Mouse (Mus musculus): ENCODE data around the gene Atrn. TPM values are rescaled to one million over a fixed set of nuclear protein-coding genes. Genes with fewer than 3 reads are reported as not detected.

Atrn gene
- polyA plus RNA-seq, 1 experiment from 2014 or later, result 5.3 TPM

GRCm38 (mm10) chr2:131066342-131066741, 160.0 kb downstream of the Atrn start:
- TF ChIP-seq EP300 (IDR thresholded peaks at IDR 0.05) (no peak), CTCF (IDR thresholded peaks at IDR 0.05) (no peak)
- no peak overlapping the region for H3K4me2 ChIP-seq (replicated peaks; ENCODE audit: low read depth, low read length)
- no peaks in the 10 kb centered on the region for H3K36me3 ChIP-seq (ENCODE audit: insufficient read depth, low read length)
- DNase-seq (ENCODE audit: low spot score) (no peak), ATAC-seq (no peak)
- H3K9me3 ChIP-seq (ENCODE audit: low read length), result no peaks in the 10 kb centered on the region
- no peak overlapping the region for H3K4me3 ChIP-seq (ENCODE audit: low read depth, low read length)
- no peak overlapping the region for H3K27ac ChIP-seq (ENCODE audit: low read length)
- 0 out of 2 replicates have a peak, but pooled peaks cover 3% of the 10 kb centered on the region for H3K27me3 ChIP-seq (replicated peaks; ENCODE audit: insufficient read depth, low read length)
- H3K9ac ChIP-seq (replicated peaks; ENCODE audit: low read depth), result no peak overlapping the region
- peaks cover 4% of the 10 kb centered on the region; the same call in 1 of the 2 replicates for H3K4me1 ChIP-seq (ENCODE audit: insufficient read depth, low read depth, low read length)
- WGBS, result 55% methylated on average over 9 of the region's 9 CpGs

GRCm38 (mm10) chr2:131067481-131067880, 161.2 kb downstream of the Atrn start:
- Histone ChIP-seq H3K9me3 (ENCODE audit: low read length) (no peaks in the 10 kb centered on the region), H3K36me3 (ENCODE audit: insufficient read depth, low read length) (no peaks in the 10 kb centered on the region), H3K27me3 (replicated peaks; ENCODE audit: insufficient read depth, low read length) (0 out of 2 replicates have a peak, but pooled peaks cover 1% of the 10 kb centered on the region), H3K4me2 (replicated peaks; ENCODE audit: low read depth, low read length) (no peak overlapping the region), H3K4me1 (ENCODE audit: insufficient read depth, low read depth, low read length) (peaks cover 4% of the 10 kb centered on the region; the same call in 1 of the 2 replicates), H3K27ac (ENCODE audit: low read length) (no peak overlapping the region), H3K9ac (replicated peaks; ENCODE audit: low read depth) (no peak overlapping the region), H3K4me3 (ENCODE audit: low read depth, low read length) (no peak overlapping the region)
- TF ChIP-seq CTCF (IDR thresholded peaks at IDR 0.05) (no peak), EP300 (IDR thresholded peaks at IDR 0.05) (no peak)
- WGBS, result 45% methylated on average over 6 of the region's 6 CpGs
- no peak for ATAC-seq
- DNase-seq (ENCODE audit: low spot score), result peak; percentile 30

- no peaks in the 10 kb centered on the region for H3K27me3 ChIP-seq (replicated peaks; ENCODE audit: insufficient read depth, low read length)
Measured at GRCm38 (mm10) chr2:131072536-131072935, 166.2 kb downstream of the Atrn start.

More at GRCm38 (mm10) chr2:131072536-131072935, 166.2 kb downstream of the Atrn start:
- Histone ChIP-seq H3K36me3 (ENCODE audit: insufficient read depth, low read length) (no peaks in the 10 kb centered on the region), H3K4me3 (ENCODE audit: low read depth, low read length) (no peak overlapping the region), H3K27ac (ENCODE audit: low read length) (no peak overlapping the region), H3K4me1 (ENCODE audit: insufficient read depth, low read depth, low read length) (no peaks in the 10 kb centered on the region), H3K4me2 (replicated peaks; ENCODE audit: low read depth, low read length) (no peak overlapping the region), H3K9me3 (ENCODE audit: low read length) (no peaks in the 10 kb centered on the region), H3K9ac (replicated peaks; ENCODE audit: low read depth) (no peak overlapping the region)
- ATAC-seq (no peak), DNase-seq (ENCODE audit: low spot score) (no peak)
- TF ChIP-seq CTCF (IDR thresholded peaks at IDR 0.05) (no peak), EP300 (IDR thresholded peaks at IDR 0.05) (no peak)
- WGBS, result 82% methylated on average over 10 of the region's 10 CpGs

Small RNAs within 50 kb of the gene (microRNA-seq; reads per million reads assigned to microRNA genes)
- gene Mir6973b, result not detected

Other genes starting within 250 kb of the Atrn start
- 82.6 and 90.9 TPM in 2 replicates for gene Ddrgk1, start 241.8 kb upstream of the Atrn start, polyA plus RNA-seq (2015; fragmentation: Nextera tagmentation; extraction: Ambion mirVana)
- gene Itpa, start 238.9 kb upstream of the Atrn start, polyA plus RNA-seq (2015; fragmentation: Nextera tagmentation; extraction: Ambion mirVana), result 50.6 and 51.1 TPM in 2 replicates
- 0.21 and 0.37 TPM in 2 replicates for gene Slc4a11, start 209.0 kb upstream of the Atrn start, polyA plus RNA-seq (2015; fragmentation: Nextera tagmentation; extraction: Ambion mirVana)
- gene 4930402H24Rik, start 89 bp upstream of the Atrn start, polyA plus RNA-seq (2015; fragmentation: Nextera tagmentation; extraction: Ambion mirVana), result 15.6 and 22.9 TPM in 2 replicates
- gene Gfra4, start 136.6 kb downstream of the Atrn start, polyA plus RNA-seq (2015; fragmentation: Nextera tagmentation; extraction: Ambion mirVana), result 1.2 and 1.4 TPM in 2 replicates
- 3.2 and 3.5 TPM in 2 replicates for gene Adam33, start 157.3 kb downstream of the Atrn start, polyA plus RNA-seq (2015; fragmentation: Nextera tagmentation; extraction: Ambion mirVana)
- 1.1 TPM in 2 replicates for gene Siglec1, start 180.3 kb downstream of the Atrn start, polyA plus RNA-seq (2015; fragmentation: Nextera tagmentation; extraction: Ambion mirVana)
- gene Hspa12b, start 220.8 kb downstream of the Atrn start, polyA plus RNA-seq (2015; fragmentation: Nextera tagmentation; extraction: Ambion mirVana), result 16.7 and 17.9 TPM in 2 replicates
- gene Gm11037, start 227.0 kb downstream of the Atrn start, polyA plus RNA-seq (2015; fragmentation: Nextera tagmentation; extraction: Ambion mirVana), result not detected in 2 replicates